Mouse (Mus musculus): ENCODE measurements around the gene Cacna1d.

Cacna1d gene

DNA sequence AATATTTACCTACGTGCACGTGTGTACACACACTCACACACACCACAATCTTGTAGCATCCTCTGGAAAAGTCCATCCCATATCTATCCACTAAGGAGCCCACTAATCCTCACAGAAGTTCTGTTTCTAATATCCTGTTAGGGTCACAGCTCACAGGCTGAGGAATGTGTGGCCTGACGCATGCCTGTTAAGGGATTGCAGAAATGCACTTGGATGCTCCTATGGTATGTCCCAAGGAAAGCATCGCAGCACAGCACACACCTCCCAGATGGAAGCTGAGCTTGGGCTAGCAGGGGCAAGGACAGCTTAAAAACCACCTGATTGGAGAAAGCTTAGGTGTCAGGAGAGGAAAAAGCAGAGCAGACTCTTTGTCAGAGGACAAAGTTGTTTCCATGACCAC lies 271.4 kb downstream of the Cacna1d start:
- in situ Hi-C loops (cut with MboI, MseI), result loop anchor here (5.0 kb wide), 1 partner anchor 47 kb away; no protein-coding TSS in a partner anchor

DNA sequence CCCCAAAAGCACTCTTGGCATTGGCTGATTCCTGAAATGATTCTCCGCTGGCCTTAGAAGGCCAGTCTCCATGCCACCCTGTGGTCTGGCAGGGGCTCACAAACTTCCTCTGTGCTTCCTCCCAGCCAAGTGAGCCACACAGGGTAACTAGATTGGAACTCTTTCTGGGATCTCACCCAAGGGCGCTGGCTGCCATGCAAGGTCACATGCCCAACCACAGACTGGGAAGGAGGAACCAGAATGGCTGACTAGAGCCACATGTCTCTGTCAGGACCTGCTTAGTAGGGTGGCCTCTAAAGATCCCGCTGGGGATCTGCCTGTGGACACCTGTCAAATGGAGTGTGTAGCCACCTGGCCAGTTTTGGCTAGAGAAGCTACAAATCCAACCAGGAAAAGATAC lies 273.1 kb downstream of the Cacna1d start:
- in situ Hi-C loops (cut with MboI, MseI), result no loop called here

DNA sequence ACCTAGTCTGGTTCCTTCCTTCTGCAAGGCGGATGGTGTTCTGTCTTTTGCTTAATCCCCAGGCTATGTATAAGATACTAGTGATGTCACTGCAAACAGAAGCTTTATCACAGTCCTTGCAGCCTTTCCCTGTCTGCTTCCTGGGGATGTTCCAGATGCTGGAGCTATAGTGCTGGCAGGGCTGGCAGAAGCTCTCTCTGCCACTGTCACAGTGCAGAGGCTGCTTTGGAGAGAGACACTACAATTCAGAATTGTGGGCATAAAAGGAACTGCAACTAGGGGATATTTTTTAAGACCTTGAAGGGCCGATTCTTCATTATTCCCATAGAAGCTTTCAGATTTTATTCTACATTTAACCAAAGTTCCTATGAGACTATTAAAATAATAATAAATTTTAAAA lies 274.1 kb downstream of the Cacna1d start:
- in situ Hi-C loops (cut with MboI, MseI), result no loop called here

DNA sequence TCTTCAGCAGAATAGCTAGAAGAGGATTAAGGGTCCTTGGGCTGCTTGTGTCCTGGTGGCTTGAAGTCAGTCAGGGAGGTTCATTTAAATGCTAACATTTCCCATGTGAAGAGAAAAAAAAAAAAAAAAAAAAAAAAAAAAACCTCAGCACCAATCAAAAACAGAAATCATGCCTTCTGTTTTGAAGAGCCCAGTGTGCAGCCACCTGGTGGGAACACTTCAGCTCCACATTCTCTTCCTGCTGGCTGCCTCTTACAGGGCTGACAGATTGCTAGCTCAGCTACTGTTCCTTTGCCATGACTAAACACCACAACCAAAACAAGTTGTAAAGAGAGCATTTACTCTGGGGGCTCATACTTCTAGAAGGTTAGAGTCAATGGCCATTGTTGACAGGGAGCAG lies 283.1 kb downstream of the Cacna1d start:
- in situ Hi-C loops (cut with MboI, MseI), result no loop called here

DNA sequence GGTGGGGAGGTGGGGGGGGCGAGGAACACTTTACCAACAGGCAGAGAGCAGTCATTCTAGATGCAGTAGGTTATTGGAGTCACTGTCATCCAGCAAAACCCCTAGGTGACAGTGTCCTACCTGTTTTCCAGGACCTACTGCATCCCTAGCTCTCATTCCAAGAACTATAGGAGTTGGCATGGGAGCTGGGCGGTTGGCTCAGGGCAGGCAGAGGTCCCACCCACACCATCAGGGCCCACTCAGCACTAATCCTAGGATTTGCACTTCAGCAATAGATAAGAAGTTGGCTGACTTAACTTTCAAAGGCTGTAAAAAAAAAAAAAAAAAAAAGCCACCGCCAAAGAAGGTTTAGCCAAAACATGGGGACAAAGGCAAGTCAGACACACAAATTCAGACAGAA lies 285.4 kb downstream of the Cacna1d start:
- in situ Hi-C loops (cut with MboI, MseI), result no loop called here

DNA sequence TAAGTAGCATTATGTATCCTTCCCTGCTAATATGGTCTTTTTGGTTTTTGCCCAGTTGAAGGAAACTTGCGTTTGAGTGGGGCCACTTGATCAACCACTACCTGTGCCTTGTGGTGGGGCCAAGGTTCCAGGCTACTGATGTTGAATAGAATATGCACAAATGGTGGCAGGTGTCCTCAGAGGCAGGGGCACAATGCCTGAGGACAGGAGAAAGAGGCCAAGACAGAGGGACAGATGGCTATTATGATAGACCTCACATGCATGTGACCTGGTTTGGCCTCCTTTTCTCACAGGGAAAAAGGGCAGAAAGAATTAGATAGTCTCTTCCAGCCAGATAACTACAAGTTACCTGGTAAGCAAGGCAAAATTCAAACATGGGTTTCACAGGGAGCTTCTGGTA lies 286.7 kb downstream of the Cacna1d start:
- in situ Hi-C loops (cut with MboI, MseI), result no loop called here

DNA sequence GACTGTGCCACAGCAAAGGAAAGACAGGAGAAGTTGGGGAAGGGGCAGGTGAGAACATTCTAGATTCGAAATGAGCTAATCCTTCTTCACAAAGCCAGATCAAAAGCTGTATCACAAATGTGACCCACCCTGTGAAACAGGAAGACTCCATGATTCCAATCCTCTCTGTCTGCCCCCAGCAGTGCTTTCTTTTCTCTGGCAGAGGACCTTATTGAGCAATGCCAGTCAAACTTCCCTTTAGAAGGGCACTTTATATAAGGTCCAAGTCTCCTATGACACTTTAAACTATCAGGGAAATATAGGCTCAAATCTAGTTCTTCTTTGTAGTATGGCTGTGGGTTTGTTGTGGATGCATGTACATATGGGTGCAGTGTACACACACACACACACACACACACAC lies 290.9 kb downstream of the Cacna1d start:
- in situ Hi-C loops (cut with MboI, MseI), result no loop called here

DNA sequence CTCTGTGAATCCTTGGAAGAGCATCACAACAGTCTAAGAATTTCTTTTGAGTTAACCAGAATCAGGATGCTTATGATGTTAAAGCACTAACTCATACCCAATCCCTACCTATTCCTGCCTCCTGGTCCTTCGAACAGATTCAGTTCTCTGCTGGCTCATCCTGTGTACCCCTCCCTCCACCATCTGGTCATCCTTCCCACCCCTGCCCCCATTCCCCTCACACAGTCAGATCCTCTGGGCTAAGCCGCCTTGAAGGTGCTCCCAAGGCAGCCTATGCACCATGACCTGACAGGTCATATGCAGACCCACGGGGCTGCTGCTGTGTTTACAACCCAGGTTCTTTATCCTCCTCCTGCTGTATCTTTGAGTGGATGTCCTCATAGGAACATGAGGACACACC lies 292.4 kb downstream of the Cacna1d start:
- in situ Hi-C loops (cut with MboI, MseI), result no loop called here

DNA sequence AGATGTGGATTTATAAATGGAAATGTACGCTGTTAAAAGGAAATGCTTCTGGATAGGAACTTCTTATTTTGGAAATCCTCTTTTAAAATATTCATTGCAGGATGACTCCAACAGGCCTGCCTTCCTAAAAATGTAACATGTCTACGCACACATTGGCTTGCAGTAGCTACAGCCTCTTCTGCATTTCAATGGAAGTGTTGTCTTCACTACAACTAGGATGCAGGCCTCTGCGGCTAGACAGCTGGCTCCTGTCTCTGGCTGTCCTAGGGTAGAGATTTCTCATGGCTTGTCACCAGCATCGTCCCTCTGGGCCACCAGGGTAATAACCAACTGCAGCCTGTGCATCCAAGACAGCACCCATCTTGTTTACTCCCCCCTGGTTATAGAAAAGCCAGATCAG lies 293.1 kb downstream of the Cacna1d start:
- in situ Hi-C loops (cut with MboI, MseI), result no loop called here

DNA sequence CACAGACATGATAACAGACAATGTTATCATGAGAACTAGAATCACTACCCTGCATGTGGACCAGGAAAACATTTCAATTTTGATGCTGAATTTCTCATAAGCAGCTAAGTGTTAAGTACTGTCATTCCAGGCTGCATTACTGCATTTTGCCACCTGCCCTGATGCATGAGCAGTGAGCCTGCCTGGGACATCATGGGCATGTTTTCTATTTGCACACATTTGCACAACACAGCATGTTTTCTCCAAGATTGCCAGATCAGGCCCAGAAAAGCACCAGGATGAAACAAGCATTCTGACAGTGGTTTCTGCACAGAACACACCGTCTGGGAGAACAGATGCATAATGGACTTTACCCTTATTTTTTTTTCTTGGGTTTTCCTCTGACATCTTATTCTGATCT lies 294.3 kb downstream of the Cacna1d start:
- in situ Hi-C loops (cut with MboI, MseI), result no loop called here

DNA sequence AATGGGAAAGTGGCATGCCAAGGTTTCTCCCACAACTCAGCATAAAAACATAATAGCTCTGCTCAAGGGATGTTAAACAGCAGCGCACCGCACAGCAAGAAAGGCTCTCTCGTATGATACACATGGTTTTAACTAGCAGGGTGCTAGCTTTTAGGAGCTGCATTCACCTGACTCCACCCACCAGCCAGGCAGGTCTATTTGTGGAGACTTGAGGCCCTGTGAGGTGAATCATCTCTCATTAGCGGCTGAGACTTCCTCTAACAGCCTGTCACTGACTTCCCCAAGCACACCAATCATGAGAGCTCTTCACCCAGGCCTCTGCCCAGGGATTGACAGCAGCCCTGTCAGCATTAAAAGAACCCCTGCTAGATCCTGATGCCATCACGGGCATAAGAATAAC lies 295.0 kb downstream of the Cacna1d start:
- in situ Hi-C loops (cut with MboI, MseI), result no loop called here

DNA sequence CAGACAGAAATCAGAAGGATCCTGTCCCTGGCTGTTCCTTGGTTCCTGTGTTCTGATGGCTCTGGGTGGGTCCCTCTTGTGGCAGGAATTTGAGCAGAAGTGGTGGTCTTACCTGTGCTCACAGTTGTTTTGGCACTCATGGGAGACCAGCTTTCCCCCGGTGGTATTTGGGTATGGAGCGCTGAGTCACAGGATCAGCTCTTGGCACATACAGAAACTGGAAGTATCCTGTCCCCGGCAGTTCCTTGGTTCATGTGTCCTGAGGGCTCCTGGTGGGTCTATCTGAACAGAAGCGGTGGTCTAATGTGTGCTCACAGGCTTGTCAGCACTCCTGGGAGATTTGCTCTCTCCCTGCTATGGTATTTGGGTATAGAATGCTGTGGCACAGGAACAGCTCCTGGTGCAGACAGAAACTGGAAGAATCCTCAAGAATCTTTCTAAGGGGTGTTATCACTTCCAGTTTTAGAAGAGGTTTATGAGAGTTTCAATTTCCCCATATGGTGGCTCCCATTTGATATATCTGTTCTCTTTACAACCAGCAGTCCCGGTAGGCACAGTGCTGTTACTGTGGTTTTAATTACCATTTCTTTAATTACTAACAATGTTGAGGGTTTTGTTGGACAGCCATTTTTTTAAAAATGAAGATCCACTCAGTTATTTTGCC lies 300.8 kb downstream of the Cacna1d start:
- in situ Hi-C loops (cut with MboI, MseI), result no loop called here

DNA sequence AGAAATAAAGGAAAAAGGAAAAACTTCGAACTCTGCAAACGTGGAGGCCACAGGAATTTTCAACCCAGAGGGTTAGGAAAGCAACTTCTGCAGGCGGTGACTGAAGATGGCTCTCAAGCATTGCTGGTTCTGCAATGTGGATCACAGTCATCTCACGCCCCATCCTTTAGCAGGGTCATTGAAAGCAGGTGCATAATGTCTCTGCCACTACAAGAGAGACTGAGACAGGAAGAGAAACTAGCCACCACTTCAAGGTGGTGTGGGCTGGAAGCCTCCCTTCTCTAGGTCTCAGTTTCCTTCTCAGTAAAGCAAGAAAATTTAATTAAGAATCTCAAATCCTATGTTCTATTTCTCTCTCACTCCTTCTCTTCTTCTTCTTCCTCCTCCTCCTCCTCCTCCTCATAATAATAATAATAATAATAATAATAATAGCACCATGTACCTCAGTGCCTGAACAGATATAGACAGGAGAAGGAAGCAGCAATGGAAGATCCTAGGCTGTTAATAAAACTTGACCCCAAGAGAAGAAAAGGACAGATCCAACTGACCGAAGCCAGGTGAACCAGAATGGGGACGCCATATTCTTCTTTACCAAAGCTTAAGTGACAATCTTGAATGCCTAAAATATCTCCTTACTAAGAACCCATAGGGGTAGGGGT lies 305.5 kb downstream of the Cacna1d start:
- in situ Hi-C loops (cut with MboI, MseI), result no loop called here

DNA sequence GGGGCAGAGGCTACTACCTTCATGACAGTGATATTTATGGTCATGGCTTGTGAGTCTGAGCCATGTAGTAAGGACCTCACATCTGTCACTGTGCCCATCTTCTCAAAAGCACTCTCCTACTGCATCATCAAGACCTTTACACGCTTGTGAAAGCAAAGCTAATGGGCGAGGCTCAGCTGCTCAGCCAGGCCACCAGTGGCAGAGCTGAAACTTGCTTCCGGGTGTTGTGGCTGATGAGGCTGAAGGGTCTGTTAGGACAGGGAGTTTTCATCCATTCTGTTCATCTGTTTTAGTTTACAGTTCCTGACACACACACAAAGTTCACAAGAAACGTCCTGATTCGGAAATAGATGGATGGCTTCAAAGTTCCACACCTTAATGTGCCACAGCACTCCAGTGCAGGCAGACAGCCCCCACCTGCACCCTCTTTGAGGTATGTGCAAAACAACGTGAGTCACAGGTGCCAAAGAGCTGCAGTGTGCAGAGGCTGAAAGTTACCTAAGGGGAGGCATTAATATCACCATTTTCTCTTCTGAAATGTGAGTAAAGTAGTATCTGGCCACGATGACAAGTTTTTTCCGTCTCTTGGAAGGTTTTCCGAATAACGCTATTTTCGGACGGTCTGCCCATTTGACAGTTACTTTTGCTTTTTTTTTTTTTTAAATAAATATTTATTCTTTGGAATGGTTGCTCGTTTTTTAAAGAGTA lies 306.7 kb downstream of the Cacna1d start:
- in situ Hi-C loops (cut with MboI, MseI), result no loop called here

DNA sequence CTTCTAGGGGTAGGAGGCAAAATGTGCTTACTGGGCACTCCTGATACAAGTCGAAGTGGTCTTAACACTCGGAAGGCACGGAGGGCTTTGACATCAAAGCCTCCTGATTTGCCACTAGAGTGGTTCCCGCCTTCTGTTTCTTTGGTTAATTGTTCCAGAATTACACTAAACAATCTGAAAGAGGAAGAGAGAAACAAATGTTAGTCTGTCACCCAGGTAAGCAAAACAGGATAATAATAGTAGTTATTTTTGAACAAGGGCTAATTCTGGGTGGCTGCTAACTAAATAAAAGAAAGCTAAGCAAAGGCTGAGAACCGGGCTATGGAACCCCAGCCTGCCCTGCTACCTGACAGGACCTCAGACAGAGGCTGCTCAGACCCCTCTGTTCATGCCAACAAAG lies 307.2 kb downstream of the Cacna1d start:
- in situ Hi-C loops (cut with MboI, MseI), result no loop called here

DNA sequence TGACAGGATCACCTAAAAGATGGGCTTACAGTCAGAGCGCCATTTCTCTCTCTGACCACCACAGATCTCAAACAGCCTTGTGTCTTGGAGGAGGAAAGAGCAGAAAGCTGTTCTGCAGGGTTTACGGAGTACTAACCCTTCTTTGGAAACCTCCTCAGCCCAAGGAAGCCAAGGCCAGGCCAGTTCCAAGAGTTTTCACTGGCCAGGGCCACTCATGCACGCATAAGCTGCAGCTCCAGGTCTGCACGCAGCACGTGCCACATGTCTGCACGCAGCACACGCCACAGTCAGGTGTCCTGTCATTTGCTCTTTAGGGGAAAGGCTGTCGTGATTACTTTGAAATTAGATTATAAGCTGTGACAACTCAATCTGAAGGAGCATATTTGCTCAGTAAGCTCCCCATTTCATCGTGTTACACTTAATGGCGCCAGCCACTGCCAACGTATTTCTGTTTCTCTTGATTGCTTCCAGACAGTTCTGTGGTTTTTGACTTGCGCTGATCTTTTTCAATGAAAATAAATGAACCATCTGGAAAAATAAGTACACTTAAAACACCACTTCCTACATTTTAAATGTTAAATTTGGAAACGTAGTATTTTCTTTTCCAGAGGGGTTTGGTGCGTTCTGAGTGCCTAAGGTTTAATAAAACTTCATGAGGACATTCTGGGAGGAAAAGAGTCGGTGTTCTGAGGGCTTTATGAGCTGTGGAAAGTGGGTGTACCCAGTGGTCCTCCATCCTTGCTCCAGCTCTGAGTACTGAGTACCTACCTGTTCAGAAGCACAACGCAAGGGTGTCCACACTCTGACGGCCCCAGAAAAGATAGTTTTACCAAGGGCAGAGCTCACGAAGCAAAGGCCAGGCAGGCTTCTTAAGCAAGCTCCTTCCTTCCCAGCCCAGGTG lies 308.4 kb downstream of the Cacna1d start:
- in situ Hi-C loops (cut with MboI, MseI), result no loop called here

DNA sequence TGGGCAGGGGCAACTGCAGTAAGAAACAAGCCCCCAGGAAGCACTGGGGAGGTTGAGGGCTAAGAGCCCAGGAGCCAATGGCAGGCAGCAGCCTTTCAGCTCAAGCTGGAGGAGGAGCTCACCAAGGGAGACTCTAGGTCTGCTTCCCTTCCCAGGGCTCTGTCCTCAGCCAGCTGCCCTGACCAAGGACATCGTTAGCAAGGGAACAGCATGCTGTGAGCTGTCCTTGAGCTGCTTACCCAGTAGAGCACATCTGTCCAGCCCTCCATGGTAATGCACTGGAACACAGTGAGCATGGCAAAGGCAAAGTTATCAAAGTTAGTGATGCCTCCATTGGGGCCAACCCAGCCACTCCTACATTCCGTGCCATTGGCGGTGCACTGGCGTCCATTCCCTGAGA lies 312.9 kb downstream of the Cacna1d start:
- in situ Hi-C loops (cut with MboI, MseI), result no loop called here

DNA sequence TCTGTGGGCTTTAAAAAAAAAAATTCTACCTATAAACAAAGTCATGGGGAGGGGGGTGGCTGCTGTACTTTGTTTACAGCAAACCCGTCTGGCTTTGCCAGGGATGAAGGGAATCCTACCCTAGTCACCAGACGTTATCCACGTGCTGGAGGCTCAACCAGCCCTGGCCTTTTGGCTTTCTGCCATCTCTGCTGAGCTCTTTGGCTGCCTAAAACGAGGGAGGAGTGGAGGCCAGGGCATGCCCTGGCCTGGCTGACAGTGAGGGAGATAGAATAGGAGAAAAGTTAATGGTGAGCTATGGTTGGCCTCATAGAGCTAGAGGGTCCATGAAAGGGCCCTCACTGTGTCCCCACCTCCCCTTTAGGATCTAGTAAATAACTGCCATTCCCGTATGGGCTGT lies 313.4 kb downstream of the Cacna1d start:
- in situ Hi-C loops (cut with MboI, MseI), result no loop called here

DNA sequence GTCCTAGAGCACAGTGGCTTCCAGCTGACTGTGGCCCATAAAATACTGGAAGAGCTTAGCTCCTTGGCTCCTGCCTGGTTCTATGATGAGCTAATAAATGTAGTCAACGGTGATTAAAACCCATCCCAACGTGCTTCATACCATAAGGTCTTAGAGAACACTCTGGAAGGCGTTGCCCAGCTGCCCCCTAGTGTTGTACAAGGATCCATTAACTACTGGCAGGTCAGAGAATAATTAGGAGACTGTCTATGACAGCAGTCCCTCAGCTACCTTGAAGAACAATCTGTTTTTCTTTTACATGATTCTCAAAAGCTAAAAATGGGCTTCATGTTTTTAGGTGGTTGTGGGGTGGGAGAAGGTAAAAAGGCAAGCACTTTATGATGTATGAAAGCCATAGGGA lies 315.9 kb downstream of the Cacna1d start:
- in situ Hi-C loops (cut with MboI, MseI), result no loop called here

DNA sequence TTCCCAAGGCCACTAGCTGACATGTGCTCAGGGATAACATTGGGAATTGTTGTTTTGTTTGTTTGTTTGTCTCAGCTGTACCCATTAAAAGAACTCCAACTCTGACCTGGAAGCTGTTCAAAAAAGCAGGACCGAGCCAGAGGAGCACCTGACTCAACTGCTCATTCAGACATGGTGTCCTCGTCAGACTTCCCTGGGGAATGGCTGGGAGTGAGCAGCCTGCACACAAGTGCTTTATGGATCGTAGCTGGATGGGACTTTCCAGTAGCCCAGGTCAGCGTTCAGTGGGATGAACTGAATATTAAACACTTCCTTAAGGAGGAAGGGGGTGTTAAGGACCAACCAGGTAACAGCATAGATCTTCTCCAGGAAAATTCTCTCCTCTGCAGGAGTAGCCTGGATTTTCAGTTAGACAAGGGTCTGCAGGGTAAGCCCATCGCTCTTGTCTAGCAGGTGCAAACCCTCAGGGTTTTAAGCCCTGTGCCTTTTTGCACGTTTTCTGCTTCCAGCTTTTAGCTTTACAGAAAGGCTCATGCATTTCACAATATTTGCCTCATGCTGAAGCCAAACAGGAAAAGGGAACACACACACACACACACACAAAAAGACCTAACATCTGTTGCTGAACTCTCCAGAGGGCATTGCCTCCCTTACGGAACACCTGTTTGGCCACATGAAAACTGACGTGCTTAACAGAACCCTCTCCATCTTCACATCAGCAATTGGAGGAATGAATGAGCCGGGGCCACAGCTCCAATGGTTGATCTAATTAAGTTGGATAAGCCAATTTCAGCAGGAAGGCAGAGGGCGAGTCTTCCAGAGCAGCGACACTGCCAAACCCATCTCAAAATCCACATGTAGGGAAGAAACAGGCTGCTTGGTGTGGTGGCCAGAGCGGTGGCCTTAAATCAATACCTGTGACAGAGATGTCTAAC lies 318.2 kb downstream of the Cacna1d start:
- in situ Hi-C loops (cut with MboI, MseI), result no loop called here

DNA sequence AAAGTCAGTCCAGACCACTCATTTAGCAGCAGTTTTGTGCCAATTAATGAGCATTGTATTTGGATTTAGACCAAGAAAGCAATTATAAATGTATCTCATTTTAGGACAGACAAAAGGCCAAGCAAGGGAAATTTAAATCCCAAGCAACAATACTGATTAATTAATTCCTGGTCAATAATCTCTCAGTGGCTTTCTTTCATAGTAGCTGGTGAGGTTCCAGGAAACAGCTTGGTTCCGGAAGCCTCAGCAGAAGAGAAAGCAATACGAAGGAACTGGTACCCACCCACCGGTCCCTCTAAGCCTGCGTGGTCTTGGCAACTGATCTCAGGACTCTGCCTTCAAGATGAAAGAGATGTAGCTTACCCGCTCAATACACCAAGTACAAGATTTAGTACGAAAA lies 319.7 kb downstream of the Cacna1d start:
- in situ Hi-C loops (cut with MboI, MseI), result no loop called here
